Mouse (Mus musculus): ENCODE measurements around the gene Mab21l3. TPM values are rescaled to one million over a fixed set of nuclear protein-coding genes. Genes with fewer than 3 reads are reported as not detected.

The Mab21l3 gene
- polyA plus RNA-seq, 1 experiment from 2014 or later: 0.32 TPM

- no peaks in the 10 kb centered on the region for H3K27me3 ChIP-seq
- no peak for ATAC-seq (ENCODE audit: low FRiP score, low read depth)
- no peak overlapping the region for H3K4me3 ChIP-seq
- 86% methylated on average over 3 of the region's 3 CpGs for WGBS
- H3K9ac ChIP-seq (replicated peaks): no peak overlapping the region
- no peak overlapping the region for H3K27ac ChIP-seq (replicated peaks)
- 0 out of 2 replicates have a peak, but pooled peaks cover 3% of the 10 kb centered on the region for H3K9me3 ChIP-seq
- no peak overlapping the region for H3K4me2 ChIP-seq (replicated peaks)
- no peaks in the 10 kb centered on the region for H3K4me1 ChIP-seq
- H3K36me3 ChIP-seq: no peaks in the 10 kb centered on the region
These were observed 78.2 kb downstream of the Mab21l3 start for GRCm38 (mm10) chr3:101770540-101770939.

- H3K4me2 ChIP-seq (replicated peaks): no peak overlapping the region
- no peaks in the 10 kb centered on the region for H3K4me1 ChIP-seq
These were observed 85.2 kb downstream of the Mab21l3 start for GRCm38 (mm10) chr3:101763566-101763965.

More at GRCm38 (mm10) chr3:101763566-101763965, 85.2 kb downstream of the Mab21l3 start:
- Histone ChIP-seq H3K36me3 (no peaks in the 10 kb centered on the region), H3K27me3 (no peaks in the 10 kb centered on the region), H3K9me3 (0 out of 2 replicates have a peak, but pooled peaks cover 1% of the 10 kb centered on the region), H3K4me3 (no peak overlapping the region), H3K9ac (replicated peaks) (no peak overlapping the region), H3K27ac (replicated peaks) (no peak overlapping the region)
- no peak for ATAC-seq (ENCODE audit: low FRiP score, low read depth)

Other genes with a start within 250 kb of the Mab21l3 start
- gene Atp1a1, start 244.3 kb downstream of the Mab21l3 start, polyA plus RNA-seq (2016; fragmentation: Nextera tagmentation; extraction: Ambion mirVana): 46.3 and 50.9 TPM in 2 replicates
- 8.2 and 9.0 TPM in 2 replicates for gene Slc22a15, start 75.5 kb upstream of the Mab21l3 start, polyA plus RNA-seq (2016; fragmentation: Nextera tagmentation; extraction: Ambion mirVana)
- 127 and 132 TPM in 2 replicates for gene Nhlh2, start 161.1 kb upstream of the Mab21l3 start, polyA plus RNA-seq (2016; fragmentation: Nextera tagmentation; extraction: Ambion mirVana)
- 0.13 and 0.47 TPM in 2 replicates for gene Casq2, start 237.5 kb upstream of the Mab21l3 start, polyA plus RNA-seq (2016; fragmentation: Nextera tagmentation; extraction: Ambion mirVana)

Data from midbrain, embryonic 12.5 days (tissue).